Mouse (Mus musculus): ENCODE measurements around the gene Tspan18. TPM values are rescaled to one million over a fixed set of nuclear protein-coding genes. Genes with fewer than 3 reads are reported as not detected.

Tspan18 gene
- 27.6 and 30.3 TPM in 2 replicates for polyA plus RNA-seq (2014; fragmentation: Nextera tagmentation; extraction: Ambion mirVana)

DNA sequence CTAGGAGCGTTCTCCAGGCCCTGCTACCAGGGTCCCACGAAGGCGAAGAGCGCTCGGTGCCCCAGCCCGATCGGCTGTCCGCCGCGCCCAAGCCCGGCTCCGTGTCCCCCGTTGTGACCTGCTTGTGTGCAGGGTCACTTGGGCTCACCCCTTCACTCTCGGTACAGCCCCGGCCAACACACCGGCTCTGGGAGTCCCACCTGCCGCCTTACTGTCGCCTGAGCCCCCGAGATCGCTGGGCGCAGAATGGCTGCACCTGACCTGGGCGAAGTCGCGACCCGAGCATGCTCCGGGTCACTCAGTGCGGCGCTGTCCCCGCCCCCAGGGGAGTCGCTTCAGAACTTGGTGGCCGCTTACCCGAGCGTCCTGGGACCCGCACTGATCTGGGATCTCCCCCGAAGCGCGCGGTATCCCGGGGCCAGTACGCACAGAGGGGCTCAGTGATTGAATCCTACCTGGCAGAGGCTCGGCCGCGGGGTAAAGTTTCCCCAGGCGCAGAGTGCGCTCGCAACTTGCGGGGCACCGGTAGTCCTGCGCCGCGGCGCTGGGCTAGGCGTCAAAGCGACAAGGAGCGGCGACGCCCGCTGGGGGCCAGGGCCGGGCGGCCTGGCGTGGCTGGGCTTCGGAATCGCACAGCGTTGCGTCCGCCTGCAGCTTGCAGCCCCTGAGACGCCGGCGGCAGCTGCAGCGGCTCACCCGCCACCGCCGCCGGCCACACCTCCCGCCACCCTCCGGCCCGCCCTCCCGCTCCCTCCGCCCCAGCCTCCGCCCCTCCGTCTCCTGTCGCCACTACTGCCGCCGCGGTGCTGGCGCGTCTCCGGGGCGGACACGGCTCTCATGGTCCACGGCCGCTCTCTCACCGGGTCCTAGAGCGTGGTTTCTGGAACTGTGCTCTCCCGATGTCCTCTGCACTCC lies at the start of gene Tspan18:
Gene Tspan18 (minus strand): TSS at position 689 of the 915 bp plus-strand sequence.
- H3K9ac ChIP-seq (replicated peaks; ENCODE audit: low read depth, low read length) = peak within 1 kb of the TSS; percentile 56
- no peaks in the 10 kb centered on the region for H3K36me3 ChIP-seq (ENCODE audit: control insufficient read depth, insufficient read depth, low read length)
- H3K27me3 ChIP-seq (ENCODE audit: control insufficient read depth, insufficient read depth, low read length) = no peaks in the 10 kb centered on the region
- H3K9me3 ChIP-seq (ENCODE audit: control insufficient read depth, low read depth, low read length) = no peaks in the 10 kb centered on the region
- H3K4me1 ChIP-seq (ENCODE audit: control insufficient read depth, insufficient read depth, low read length) = peaks cover 7% of the 10 kb centered on the region; the same call in 1 of the 2 replicates
- peak within 1 kb of the TSS; percentile 96 for H3K4me2 ChIP-seq (replicated peaks; ENCODE audit: low read depth, low read length)
- under 1% methylated on average over 91 of the region's 95 CpGs for WGBS
- peak; percentile 89 for ATAC-seq (ENCODE audit: insufficient number of reproducible peaks, insufficient read depth, low FRiP score, low read depth)
- H3K4me3 ChIP-seq (ENCODE audit: low read depth, low read length) = peak within 1 kb of the TSS; percentile 69
- H3K27ac ChIP-seq (ENCODE audit: low read length) = peak within 1 kb of the TSS; percentile 76

- Histone ChIP-seq H3K36me3 (ENCODE audit: control insufficient read depth, insufficient read depth, low read length) (no peaks in the 10 kb centered on the region), H3K4me1 (ENCODE audit: control insufficient read depth, insufficient read depth, low read length) (no peaks in the 10 kb centered on the region), H3K4me3 (ENCODE audit: low read depth, low read length) (no peak overlapping the region), H3K9me3 (ENCODE audit: control insufficient read depth, low read depth, low read length) (no peaks in the 10 kb centered on the region), H3K27me3 (ENCODE audit: control insufficient read depth, insufficient read depth, low read length) (no peaks in the 10 kb centered on the region), H3K27ac (ENCODE audit: low read length) (no peak overlapping the region), H3K4me2 (replicated peaks; ENCODE audit: low read depth, low read length) (no peak overlapping the region), H3K9ac (replicated peaks; ENCODE audit: low read depth, low read length) (no peak overlapping the region)
- WGBS = 85% methylated on average over 5 of the region's 5 CpGs
- ATAC-seq (ENCODE audit: insufficient number of reproducible peaks, insufficient read depth, low FRiP score, low read depth) = no peak
These were observed 49.5 kb upstream of the Tspan18 start for GRCm38 (mm10) chr2:93383831-93384230.

GRCm38 (mm10) chr2:93380680-93381089 lies 46.4 kb upstream of the Tspan18 start:
- Histone ChIP-seq H3K9ac (replicated peaks; ENCODE audit: low read depth, low read length) (no peak overlapping the region), H3K27ac (ENCODE audit: low read length) (no peak overlapping the region), H3K36me3 (ENCODE audit: control insufficient read depth, insufficient read depth, low read length) (no peaks in the 10 kb centered on the region), H3K4me3 (ENCODE audit: low read depth, low read length) (no peak overlapping the region), H3K27me3 (ENCODE audit: control insufficient read depth, insufficient read depth, low read length) (no peaks in the 10 kb centered on the region), H3K9me3 (ENCODE audit: control insufficient read depth, low read depth, low read length) (no peaks in the 10 kb centered on the region), H3K4me2 (replicated peaks; ENCODE audit: low read depth, low read length) (no peak overlapping the region), H3K4me1 (ENCODE audit: control insufficient read depth, insufficient read depth, low read length) (no peaks in the 10 kb centered on the region; the same call in 1 of the 2 replicates)
- ATAC-seq (ENCODE audit: insufficient number of reproducible peaks, insufficient read depth, low FRiP score, low read depth) = no peak
- WGBS = 20% methylated on average over 2 of the region's 2 CpGs

- 61% methylated on average over 15 of the region's 15 CpGs for WGBS
- no peaks in the 10 kb centered on the region for H3K9me3 ChIP-seq (ENCODE audit: control insufficient read depth, low read depth, low read length)
- H3K36me3 ChIP-seq (ENCODE audit: control insufficient read depth, insufficient read depth, low read length) = no peaks in the 10 kb centered on the region
- H3K27me3 ChIP-seq (ENCODE audit: control insufficient read depth, insufficient read depth, low read length) = no peaks in the 10 kb centered on the region
- no peak overlapping the region for H3K4me3 ChIP-seq (ENCODE audit: low read depth, low read length)
- H3K4me1 ChIP-seq (ENCODE audit: control insufficient read depth, insufficient read depth, low read length) = no peaks in the 10 kb centered on the region; the same call in 1 of the 2 replicates
- no peak overlapping the region for H3K4me2 ChIP-seq (replicated peaks; ENCODE audit: low read depth, low read length)
- no peak overlapping the region for H3K9ac ChIP-seq (replicated peaks; ENCODE audit: low read depth, low read length)
- no peak for ATAC-seq (ENCODE audit: insufficient number of reproducible peaks, insufficient read depth, low FRiP score, low read depth)
- H3K27ac ChIP-seq (ENCODE audit: low read length) = no peak overlapping the region
These were observed 43.5 kb upstream of the Tspan18 start for GRCm38 (mm10) chr2:93377797-93378196.

DNA sequence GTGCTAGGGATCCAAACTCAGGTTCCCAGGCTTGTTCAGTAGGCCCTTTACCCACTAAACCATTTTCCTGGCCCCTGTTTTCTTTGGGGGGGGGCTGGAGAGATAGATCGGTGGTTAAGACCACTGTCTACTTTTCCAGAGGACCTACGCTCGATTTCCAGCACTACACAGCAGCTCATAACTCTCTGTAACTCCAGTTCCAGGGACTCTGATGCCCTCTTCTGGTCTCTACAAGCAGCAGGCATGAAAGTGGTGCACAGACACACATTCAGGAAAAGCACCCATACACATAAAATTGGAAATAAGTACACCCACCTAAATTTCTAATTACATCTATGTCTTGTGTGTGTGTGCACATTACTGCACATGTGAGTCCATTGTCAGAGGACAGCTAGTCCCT lies 42.9 kb upstream of the Tspan18 start:
- Histone ChIP-seq H3K27ac (ENCODE audit: low read length) (no peak overlapping the region), H3K9ac (replicated peaks; ENCODE audit: low read depth, low read length) (no peak overlapping the region), H3K4me2 (replicated peaks; ENCODE audit: low read depth, low read length) (no peak overlapping the region), H3K9me3 (ENCODE audit: control insufficient read depth, low read depth, low read length) (no peaks in the 10 kb centered on the region), H3K27me3 (ENCODE audit: control insufficient read depth, insufficient read depth, low read length) (no peaks in the 10 kb centered on the region), H3K4me3 (ENCODE audit: low read depth, low read length) (no peak overlapping the region), H3K36me3 (ENCODE audit: control insufficient read depth, insufficient read depth, low read length) (no peaks in the 10 kb centered on the region), H3K4me1 (ENCODE audit: control insufficient read depth, insufficient read depth, low read length) (no peaks in the 10 kb centered on the region; the same call in 1 of the 2 replicates)
- no peak for ATAC-seq (ENCODE audit: insufficient number of reproducible peaks, insufficient read depth, low FRiP score, low read depth)
- WGBS = 99% methylated on average over 3 of the region's 3 CpGs

DNA sequence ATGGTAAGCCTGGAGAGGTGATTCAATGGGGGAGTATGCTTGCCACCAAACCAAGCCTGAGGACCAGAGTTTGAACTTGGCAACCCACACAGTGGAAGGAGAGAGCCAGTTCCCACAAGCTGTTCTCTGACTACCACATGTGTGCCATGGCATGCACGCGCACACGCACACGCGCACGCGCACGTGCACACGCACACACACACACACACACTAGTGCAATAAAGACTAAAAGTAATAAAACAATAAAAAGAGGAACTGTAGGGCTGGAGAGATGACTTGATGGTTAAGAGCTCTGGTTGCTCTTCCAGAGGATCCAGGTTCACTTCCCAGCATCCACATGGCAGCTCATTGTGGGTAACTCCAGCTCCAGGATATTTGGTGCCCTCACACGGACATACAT lies 38.6 kb upstream of the Tspan18 start:
- Histone ChIP-seq H3K27ac (ENCODE audit: low read length) (no peak overlapping the region), H3K4me2 (replicated peaks; ENCODE audit: low read depth, low read length) (no peak overlapping the region), H3K4me1 (ENCODE audit: control insufficient read depth, insufficient read depth, low read length) (no peaks in the 10 kb centered on the region; the same call in 1 of the 2 replicates), H3K9me3 (ENCODE audit: control insufficient read depth, low read depth, low read length) (no peaks in the 10 kb centered on the region), H3K4me3 (ENCODE audit: low read depth, low read length) (no peak overlapping the region), H3K9ac (replicated peaks; ENCODE audit: low read depth, low read length) (no peak overlapping the region), H3K36me3 (ENCODE audit: control insufficient read depth, insufficient read depth, low read length) (no peaks in the 10 kb centered on the region), H3K27me3 (ENCODE audit: control insufficient read depth, insufficient read depth, low read length) (no peaks in the 10 kb centered on the region)
- 95% methylated on average over 10 of the region's 10 CpGs for WGBS
- ATAC-seq (ENCODE audit: insufficient number of reproducible peaks, insufficient read depth, low FRiP score, low read depth) = no peak

GRCm38 (mm10) chr2:93372097-93372571 lies 37.8 kb upstream of the Tspan18 start:
- H3K27ac ChIP-seq (ENCODE audit: low read length) = peak overlapping the region; percentile 15; the same call in 1 of the 2 replicates
- H3K36me3 ChIP-seq (ENCODE audit: control insufficient read depth, insufficient read depth, low read length) = no peaks in the 10 kb centered on the region
- H3K4me2 ChIP-seq (replicated peaks; ENCODE audit: low read depth, low read length) = no peak overlapping the region
- H3K9me3 ChIP-seq (ENCODE audit: control insufficient read depth, low read depth, low read length) = no peaks in the 10 kb centered on the region
- H3K4me3 ChIP-seq (ENCODE audit: low read depth, low read length) = no peak overlapping the region
- peak; percentile 49; the same call in 1 of the 2 replicates for ATAC-seq (ENCODE audit: insufficient number of reproducible peaks, insufficient read depth, low FRiP score, low read depth)
- 15% methylated on average over 6 of the region's 6 CpGs for WGBS
- no peaks in the 10 kb centered on the region for H3K4me1 ChIP-seq (ENCODE audit: control insufficient read depth, insufficient read depth, low read length)
- no peak overlapping the region for H3K9ac ChIP-seq (replicated peaks; ENCODE audit: low read depth, low read length)
- H3K27me3 ChIP-seq (ENCODE audit: control insufficient read depth, insufficient read depth, low read length) = no peaks in the 10 kb centered on the region

- Histone ChIP-seq H3K27ac (ENCODE audit: low read length) (no peak overlapping the region), H3K9me3 (ENCODE audit: control insufficient read depth, low read depth, low read length) (no peaks in the 10 kb centered on the region), H3K9ac (replicated peaks; ENCODE audit: low read depth, low read length) (no peak overlapping the region), H3K36me3 (ENCODE audit: control insufficient read depth, insufficient read depth, low read length) (no peaks in the 10 kb centered on the region), H3K27me3 (ENCODE audit: control insufficient read depth, insufficient read depth, low read length) (no peaks in the 10 kb centered on the region), H3K4me1 (ENCODE audit: control insufficient read depth, insufficient read depth, low read length) (no peaks in the 10 kb centered on the region), H3K4me3 (ENCODE audit: low read depth, low read length) (no peak overlapping the region), H3K4me2 (replicated peaks; ENCODE audit: low read depth, low read length) (no peak overlapping the region)
- WGBS = 64% methylated on average over 8 of the region's 8 CpGs
- no peak for ATAC-seq (ENCODE audit: insufficient number of reproducible peaks, insufficient read depth, low FRiP score, low read depth)
These were observed 34.6 kb upstream of the Tspan18 start for GRCm38 (mm10) chr2:93368954-93369353.

Measured in stomach, embryonic 14.5 days (tissue).